Mouse (Mus musculus) cerebellum, adult 9-10 months (tissue): ENCODE measurements around the gene Pgpep1.

Experiments
- DNase-seq: peaks from one replicate; pipeline ENCODE4 v3.0.0; 2022

Pgpep1 gene

DNA sequence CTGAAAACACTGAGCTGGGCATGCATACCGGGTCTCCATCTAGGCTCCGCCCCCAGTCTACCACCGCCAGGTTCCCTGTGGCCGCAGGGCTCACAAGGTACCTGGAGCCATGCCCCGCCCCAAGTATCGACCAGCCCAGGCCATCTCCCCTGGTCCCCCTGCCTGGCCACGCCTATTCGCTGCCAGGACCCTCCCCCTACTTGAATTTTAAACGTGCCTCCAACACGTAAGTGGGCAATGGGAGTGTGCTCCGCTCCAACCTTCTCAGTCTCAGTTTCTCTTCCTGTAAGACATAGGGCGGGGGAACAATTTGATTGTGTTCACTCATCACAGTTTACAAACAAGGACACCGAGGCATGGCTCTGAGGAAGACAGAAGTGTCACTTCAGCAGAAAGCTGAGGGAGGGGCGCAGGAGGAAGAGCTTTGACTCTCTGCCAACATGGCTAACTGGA is at the start of gene Pgpep1:
Gene Pgpep1 (minus strand): TSS at position 116 of the 453 bp plus-strand sequence.
- no peak for DNase-seq

DNA sequence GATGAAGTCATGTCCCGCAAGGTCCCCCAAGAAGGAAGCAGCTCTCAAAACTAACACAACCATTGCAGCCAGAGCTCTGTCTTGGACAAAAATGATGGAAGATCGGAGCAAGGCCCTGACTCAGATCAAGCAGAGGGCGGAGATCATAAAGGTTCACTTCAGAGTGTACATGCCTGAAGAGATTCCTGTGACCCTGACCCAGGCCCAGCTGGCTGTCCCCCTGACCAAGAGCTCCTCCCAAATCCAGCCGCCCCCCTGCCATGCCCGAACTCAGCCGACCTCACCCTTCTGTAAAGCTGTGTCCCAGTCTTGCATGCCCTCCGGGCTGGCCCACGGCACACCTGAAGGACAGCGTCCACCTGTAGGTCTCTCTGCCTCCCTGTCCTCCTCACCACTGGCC is 49.6 kb upstream of the Pgpep1 start:
- no peak for DNase-seq

- DNase-seq: no peak
Measured at GRCm38 (mm10) chr8:70708281-70708680, 48.1 kb upstream of the Pgpep1 start.

DNA sequence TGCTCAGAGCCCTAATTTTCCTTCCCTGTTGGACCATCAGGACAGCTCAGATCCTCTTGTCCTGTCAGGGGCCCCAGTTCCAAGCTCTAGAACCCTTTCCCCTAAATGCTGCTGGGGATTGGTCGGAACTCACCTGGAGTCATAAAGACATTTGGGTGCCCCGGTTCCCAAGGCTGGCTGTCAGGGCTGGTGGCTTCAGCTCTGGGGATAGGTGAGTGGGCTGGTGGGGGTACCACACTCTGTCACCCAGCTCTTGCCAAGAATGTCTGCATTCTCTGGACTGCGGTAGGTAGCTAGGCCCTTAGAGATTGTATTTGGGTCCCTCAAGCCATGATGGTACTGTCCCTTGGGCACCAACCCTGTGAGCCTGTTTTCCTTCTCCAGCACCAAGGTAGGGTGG is 43.1 kb upstream of the Pgpep1 start, which contains the start of gene Iqcn:
Gene Iqcn (plus strand): TSS at position 171 of the 400 bp plus-strand sequence.
- peak; percentile 52 for DNase-seq

GRCm38 (mm10) chr8:70702842-70703182 is 42.6 kb upstream of the Pgpep1 start:
- DNase-seq: peak; percentile 92

DNA sequence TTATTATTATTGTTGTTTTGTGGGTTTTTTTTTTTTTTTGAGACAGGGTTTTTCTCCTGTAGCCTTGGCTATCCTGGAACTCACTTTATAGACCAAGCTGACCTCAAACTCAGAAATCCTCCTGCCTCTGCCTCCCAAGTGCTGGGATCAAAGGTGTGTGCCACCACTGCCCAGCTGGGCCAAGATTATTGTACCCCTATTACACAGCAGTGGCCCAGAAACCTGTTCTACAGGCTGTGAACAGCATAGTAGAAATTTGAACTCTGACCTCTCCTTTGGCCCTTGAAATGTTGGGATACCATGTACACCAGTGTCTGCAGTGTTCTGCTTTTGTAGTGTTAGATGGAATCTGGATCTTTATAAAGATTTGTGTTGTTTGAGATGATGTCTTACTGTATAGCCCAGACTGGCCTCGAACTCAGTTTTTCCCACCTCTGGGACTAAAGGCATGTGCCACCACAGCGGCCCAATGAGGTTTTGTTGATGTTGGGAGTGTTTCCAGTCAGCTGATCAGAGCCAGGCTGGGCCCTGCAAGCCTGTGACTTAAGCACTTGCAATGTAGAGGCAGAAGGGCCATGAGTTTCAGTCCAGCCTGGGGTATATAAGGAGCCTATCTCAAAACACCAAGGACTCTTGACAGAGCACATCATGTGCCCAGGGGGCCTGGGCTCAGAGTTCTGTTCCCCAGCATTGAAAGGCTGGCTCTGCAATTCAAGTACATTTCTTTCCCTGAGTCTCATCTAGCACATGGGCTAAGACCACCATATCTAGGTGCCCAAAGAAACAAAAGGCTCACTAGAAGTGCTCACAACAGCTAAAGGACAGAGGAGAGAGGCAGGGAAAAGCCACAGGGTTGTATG is 42.0 kb upstream of the Pgpep1 start:
- DNase-seq: peak; percentile 62

- peak; percentile 77 for DNase-seq
Measured at GRCm38 (mm10) chr8:70701048-70701981, 41.1 kb upstream of the Pgpep1 start.

- peak; percentile 91 for DNase-seq
Measured at GRCm38 (mm10) chr8:70700555-70700922, 40.4 kb upstream of the Pgpep1 start.

GRCm38 (mm10) chr8:70699834-70700554 is 39.8 kb upstream of the Pgpep1 start:
- peak; percentile 90 for DNase-seq

DNA sequence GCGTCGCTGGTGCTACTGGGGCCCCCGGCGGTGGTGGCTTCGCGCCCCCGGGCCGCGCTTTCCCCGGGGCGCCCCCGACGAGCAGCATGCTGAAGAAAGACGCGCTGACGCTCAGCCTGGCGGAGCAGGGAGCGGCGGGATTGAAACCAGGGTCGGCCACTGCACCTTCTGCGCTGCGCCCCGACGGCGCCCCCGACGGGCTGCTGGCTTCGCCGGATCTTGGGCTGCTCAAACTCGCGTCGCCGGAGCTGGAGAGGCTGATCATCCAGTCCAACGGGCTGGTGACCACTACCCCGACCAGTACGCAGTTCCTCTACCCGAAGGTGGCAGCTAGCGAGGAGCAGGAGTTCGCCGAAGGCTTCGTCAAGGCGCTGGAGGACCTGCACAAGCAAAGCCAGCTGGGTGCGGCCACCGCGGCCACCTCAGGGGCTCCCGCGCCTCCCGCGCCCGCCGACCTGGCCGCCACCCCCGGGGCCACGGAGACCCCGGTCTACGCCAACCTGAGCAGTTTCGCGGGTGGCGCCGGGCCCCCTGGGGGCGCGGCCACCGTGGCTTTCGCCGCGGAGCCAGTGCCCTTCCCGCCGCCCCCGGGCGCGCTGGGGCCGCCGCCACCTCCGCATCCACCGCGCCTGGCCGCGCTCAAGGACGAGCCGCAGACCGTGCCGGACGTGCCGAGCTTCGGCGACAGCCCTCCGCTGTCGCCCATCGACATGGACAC is 39.1 kb upstream of the Pgpep1 start:
- DNase-seq: peak; percentile 77

DNA sequence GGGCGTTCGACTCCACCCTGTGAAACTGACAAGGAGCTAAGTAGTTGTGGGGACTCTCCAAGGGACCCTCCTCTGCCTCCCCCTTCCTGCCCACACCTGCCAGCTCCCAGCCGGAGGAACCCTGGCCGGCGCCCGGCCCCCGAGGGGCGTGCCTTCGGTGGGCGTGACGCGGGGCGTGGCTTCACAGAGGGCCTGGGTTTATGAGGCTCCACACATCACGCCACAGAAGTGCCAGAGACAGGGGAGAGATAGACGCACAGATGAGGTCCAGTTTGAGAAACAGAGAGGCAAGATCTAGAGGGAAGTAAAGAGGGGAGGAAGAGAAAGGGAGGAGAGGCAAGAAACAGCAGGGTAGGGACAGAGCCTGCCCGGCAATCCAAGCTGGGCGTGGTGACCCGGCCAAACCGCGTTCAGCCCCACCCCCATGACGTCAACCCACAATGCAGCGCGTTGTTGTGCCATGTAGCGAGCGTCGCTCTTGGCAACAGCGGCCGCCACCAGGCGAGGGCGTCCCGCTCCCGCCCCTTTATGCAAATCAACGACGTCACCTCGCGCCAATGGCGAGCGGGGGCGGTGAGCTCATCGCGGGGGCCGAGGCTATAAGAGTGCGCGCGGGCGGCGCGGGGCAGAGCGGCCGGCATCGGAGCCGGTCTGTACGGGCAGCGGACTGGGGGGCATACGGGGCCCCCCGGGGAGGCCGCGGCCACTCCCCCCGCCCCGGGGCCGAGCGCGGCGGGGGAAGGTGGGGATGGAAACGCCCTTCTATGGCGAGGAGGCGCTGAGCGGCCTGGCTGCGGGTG is 38.3 kb upstream of the Pgpep1 start, which contains the start of gene Jund:
Gene Jund (plus strand): TSS at position 640 of the 800 bp plus-strand sequence.
- peak; percentile 99 for DNase-seq

DNA sequence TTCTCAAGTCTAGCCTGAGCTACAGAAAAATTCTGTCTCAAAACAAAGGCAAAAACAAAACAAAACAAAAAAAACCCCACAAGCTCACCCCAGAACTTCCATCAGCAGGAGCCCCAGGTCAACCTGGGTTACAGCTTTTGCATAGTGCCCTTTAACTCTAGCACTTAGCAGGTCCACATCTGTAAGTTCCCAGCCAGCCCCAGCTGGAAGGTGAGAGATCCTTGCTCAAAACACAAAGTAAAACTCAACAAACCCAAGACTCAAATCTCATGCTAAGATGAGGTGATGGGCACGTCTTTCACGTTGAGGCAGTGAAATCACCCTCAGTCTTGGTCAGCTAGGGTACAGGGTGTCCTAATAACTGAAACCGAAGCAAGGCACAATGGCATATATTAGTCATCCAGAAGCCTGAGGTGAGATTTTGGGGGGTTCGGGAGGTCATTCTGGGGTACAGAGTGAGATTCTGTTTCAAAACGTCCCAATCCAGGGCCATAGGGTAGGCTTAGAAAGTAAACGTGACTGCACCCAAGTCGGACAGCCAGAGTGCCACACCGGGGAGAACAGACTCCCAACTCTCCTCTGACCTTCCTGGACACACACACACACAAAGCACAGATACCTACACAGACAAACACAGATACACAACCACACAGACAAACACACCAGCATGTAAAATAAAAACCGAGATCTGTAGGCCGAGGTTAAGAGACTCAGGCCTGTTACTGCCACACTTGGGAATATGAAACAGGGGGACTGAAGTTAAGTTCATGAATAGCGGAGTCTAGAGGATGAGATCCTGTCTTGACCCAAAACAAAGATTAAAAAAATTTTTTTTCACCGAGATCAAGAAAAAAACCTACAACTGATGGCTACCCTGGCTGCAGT is 37.4 kb upstream of the Pgpep1 start:
- DNase-seq: no peak

DNA sequence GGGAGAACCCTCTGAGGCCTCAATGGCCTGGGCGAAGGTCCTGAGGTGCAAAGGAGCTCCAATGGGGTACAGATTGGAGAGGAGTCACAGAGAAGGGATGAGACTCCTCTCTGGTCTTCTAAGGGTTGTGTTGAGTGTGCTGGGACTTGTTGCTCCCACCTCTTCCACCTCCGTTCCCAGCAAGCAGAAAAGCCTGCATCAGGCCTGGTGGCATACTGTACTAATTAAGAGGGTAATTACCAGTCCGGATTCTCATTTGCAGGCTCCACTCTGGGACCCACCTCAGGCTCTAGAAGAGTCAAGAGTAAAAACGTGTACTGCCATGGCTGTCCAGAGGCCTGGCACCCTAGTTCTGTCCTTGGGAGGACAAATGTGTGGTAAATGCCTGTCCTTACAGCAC is 36.8 kb upstream of the Pgpep1 start:
- DNase-seq: peak; percentile 63

DNA sequence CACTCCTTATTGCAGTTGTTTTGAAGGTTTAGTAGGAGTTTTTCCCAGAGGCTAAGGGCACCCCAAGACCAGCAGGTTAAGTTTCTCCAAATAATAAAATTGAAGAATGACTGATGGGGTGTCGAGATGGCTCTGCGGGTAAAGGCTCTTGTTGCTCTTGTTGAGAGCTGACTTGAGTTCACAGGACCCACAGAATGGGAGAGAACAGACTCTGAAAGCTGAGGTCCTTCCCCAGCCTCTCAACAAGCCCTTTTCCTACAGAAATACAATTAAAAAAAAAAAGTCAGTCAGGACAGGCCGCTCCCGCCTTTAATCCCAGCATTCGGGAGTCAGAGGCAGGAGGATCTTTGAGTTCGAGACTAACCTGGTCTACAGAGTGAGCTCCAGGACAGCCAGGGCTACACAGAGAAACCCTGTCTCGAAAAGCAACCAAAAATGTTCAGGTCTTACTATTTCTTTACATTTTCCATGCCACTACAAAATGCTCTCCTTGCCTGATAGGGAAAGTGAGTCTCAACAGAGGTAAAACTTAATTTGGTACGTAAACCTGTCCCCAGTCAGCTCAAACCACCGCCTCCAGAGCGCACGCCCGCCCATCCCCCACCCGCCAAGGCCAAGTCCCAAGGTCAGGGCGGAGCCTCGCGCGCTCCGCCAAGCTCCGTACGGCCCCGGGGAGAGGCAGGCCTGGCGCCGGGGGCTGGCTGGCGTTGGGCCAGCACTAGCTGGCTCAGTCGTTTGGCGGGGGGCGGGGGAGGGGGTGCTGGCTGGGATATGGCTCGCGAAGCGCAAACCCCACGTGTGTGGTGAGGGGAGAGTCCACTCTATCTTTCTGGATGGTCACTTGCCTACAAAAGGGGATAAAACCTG is 36.1 kb upstream of the Pgpep1 start:
- peak; percentile 69 for DNase-seq

- DNase-seq: peak; percentile 57
Measured at GRCm38 (mm10) chr8:70695318-70696018, 35.3 kb upstream of the Pgpep1 start.

- no peak for DNase-seq
Measured at GRCm38 (mm10) chr8:70693636-70694035, 33.4 kb upstream of the Pgpep1 start.

- no peak for DNase-seq
Measured at GRCm38 (mm10) chr8:70691727-70692231, 31.6 kb upstream of the Pgpep1 start.

DNA sequence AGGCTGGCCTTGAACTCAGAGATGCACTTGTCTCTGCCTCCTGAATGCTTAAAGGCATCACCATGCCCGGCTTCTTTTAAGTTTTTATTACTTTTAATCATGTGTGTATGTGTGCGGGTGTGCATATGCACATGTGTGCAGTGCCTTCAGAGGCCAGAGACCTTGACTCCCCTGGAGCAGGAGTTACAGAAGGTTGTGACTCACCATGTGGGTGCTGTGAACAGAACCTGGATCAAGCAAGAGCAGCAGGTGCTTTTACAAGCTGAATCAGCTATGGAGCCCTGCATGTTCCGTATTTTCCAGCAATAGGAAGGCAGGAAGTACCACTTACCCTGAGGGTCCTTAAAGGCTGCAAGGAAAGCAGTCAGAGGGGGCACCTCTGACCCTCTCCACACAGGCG is 31.0 kb upstream of the Pgpep1 start:
- no peak for DNase-seq
